Mouse (Mus musculus) limb, embryonic 14.5 days (tissue): ENCODE measurements around the gene Chn1. TPM values are rescaled to one million over a fixed set of nuclear protein-coding genes. Genes with fewer than 3 reads are reported as not detected.

Source experiments
- ATAC-seq: fragments of 200-750 bp; cut with Nextera tagmentation; 2 replicates; pipeline ENCODE4 v1.8.0; 2017; ENCODE audit warnings: low read depth, moderate number of reproducible peaks, moderate TSS enrichment; ENCODE audit not compliant: low FRiP score
- DNase-seq: peaks from one replicate; pipeline ENCODE4 v3.0.0-alpha.2; 2015; ENCODE audit warnings: low spot score
- H3K27ac ChIP-seq: fragments of 300-500 bp; sonication (generic); replicated peaks from 2 replicates; pipeline ENCODE4 v1.5.1; 2014; ENCODE audit warnings: low read depth, mild to moderate bottlenecking, low read length, moderate library complexity, mixed read lengths
- H3K27me3 ChIP-seq: fragments of 300-500 bp; sonication (generic); 2 replicates; pipeline ENCODE4 v1.6.1; 2014; ENCODE audit warnings: low read length, mixed read lengths; ENCODE audit not compliant: control insufficient read depth, insufficient read depth
- H3K36me3 ChIP-seq: fragments of 300-500 bp; sonication (generic); 2 replicates; pipeline ENCODE4 v1.6.1; 2014; ENCODE audit warnings: mild to moderate bottlenecking, low read length, moderate library complexity, mixed read lengths; ENCODE audit not compliant: control insufficient read depth, insufficient read depth
- H3K4me1 ChIP-seq: fragments of 300-500 bp; sonication (generic); 2 replicates; pipeline ENCODE4 v1.6.1; 2014; ENCODE audit warnings: antibody characterized with exemption, low read length, mixed read lengths; ENCODE audit not compliant: control insufficient read depth, insufficient read depth
- H3K4me2 ChIP-seq: fragments of 300-500 bp; sonication (generic); replicated peaks from 2 replicates; pipeline ENCODE4 v1.6.1; 2014; ENCODE audit warnings: low read depth, mild to moderate bottlenecking, low read length, moderate library complexity; ENCODE audit not compliant: severe bottlenecking
- H3K4me3 ChIP-seq: fragments of 300-500 bp; sonication (generic); replicated peaks from 2 replicates; pipeline ENCODE4 v1.5.1; 2014; ENCODE audit warnings: low read length
- H3K9ac ChIP-seq: fragments of 300-500 bp; sonication (generic); 2 replicates; pipeline ENCODE4 v1.6.1; 2014; ENCODE audit warnings: mild to moderate bottlenecking, low read depth, low read length, moderate library complexity; ENCODE audit not compliant: severe bottlenecking
- H3K9me3 ChIP-seq: fragments of 300-500 bp; sonication (generic); 2 replicates; pipeline ENCODE4 v1.6.1; 2016; ENCODE audit warnings: low read length; ENCODE audit not compliant: control insufficient read depth
- POLR2A ChIP-seq: fragments of 200-500 bp; IDR thresholded peaks from 2 replicates; pipeline ENCODE4 v1.8.0; 2012; ENCODE audit warnings: inconsistent platforms, mild to moderate bottlenecking, moderate library complexity, borderline replicate concordance; ENCODE audit not compliant: insufficient read depth, insufficient read length; ENCODE audit errors: extremely low read depth
- WGBS: fragments of 180-500 bp; shearing (Covaris S2); extraction: QIAGEN DNeasy Blood & Tissue Kit; methylation state at CpG from one replicate; pipeline ENCODE4 v1.1.7; 2014; 5-methylcytosine and 5-hydroxymethylcytosine counted together
- polyA plus RNA-seq, 2 experiments: library from polyadenylated mRNA; depleted of rRNA in 1 of 2; stranded (reverse) in 1 of 2; unstranded in 1 of 2; fragments of >200 nt; fragmentation: Nextera tagmentation in 1 of 2; extraction: Ambion mirVana in 1 of 2; gene quantifications; 2 replicates each; pipeline versions ENCODE4 v1.2.1 to v1.2.3; 2012 to 2014

Chn1 gene
- polyA plus RNA-seq, 2 experiments, result 29.3 to 47.8 TPM

GRCm38 (mm10) chr2:73636387-73636786 is 138.8 kb downstream of the Chn1 start:
- Histone ChIP-seq H3K27ac (no peak overlapping the region), H3K4me2 (no peak overlapping the region), H3K9me3 (no peaks in the 10 kb centered on the region), H3K4me1 (no peaks in the 10 kb centered on the region), H3K9ac (no peak overlapping the region), H3K27me3 (no peaks in the 10 kb centered on the region), H3K4me3 (no peak overlapping the region), H3K36me3 (no peaks in the 10 kb centered on the region)
- TF ChIP-seq POLR2A, result no peak
- DNase-seq (no peak), ATAC-seq (no peak)
- WGBS, result 80% methylated on average over 3 of the region's 3 CpGs

- Histone ChIP-seq H3K9me3 (0 out of 2 replicates have a peak, but pooled peaks cover 4% of the 10 kb centered on the region), H3K9ac (no peak overlapping the region), H3K4me3 (no peak overlapping the region), H3K4me2 (no peak overlapping the region), H3K36me3 (peaks cover 5% of the 10 kb centered on the region; the same call in 1 of the 2 replicates), H3K4me1 (no peaks in the 10 kb centered on the region), H3K27me3 (no peaks in the 10 kb centered on the region), H3K27ac (no peak overlapping the region)
- DNase-seq, result no peak
- 96% methylated on average over 7 of the region's 7 CpGs for WGBS
- no peak for TF ChIP-seq POLR2A
- no peak for ATAC-seq
Observed at GRCm38 (mm10) chr2:73631816-73632215, 143.3 kb downstream of the Chn1 start.

- TF ChIP-seq POLR2A, result no peak
- H3K9ac ChIP-seq, result no peak overlapping the region
- no peaks in the 10 kb centered on the region for H3K27me3 ChIP-seq
- H3K4me1 ChIP-seq, result 0 out of 2 replicates have a peak, but pooled peaks cover 7% of the 10 kb centered on the region
- H3K36me3 ChIP-seq, result peaks cover 8% of the 10 kb centered on the region
- ATAC-seq (no peak), DNase-seq (no peak)
- 42% methylated on average over 4 of the region's 4 CpGs for WGBS
- no peak overlapping the region for H3K27ac ChIP-seq
- H3K4me3 ChIP-seq, result no peak overlapping the region
- no peak overlapping the region for H3K4me2 ChIP-seq
- H3K9me3 ChIP-seq, result no peaks in the 10 kb centered on the region
Observed at GRCm38 (mm10) chr2:73618486-73619052, 156.6 kb downstream of the Chn1 start.

GRCm38 (mm10) chr2:73616434-73617057 is 158.6 kb downstream of the Chn1 start:
- Histone ChIP-seq H3K27ac (no peak overlapping the region), H3K9me3 (no peaks in the 10 kb centered on the region)
- 81% methylated on average over 17 of the region's 17 CpGs for WGBS

GRCm38 (mm10) chr2:73615456-73615855 is 159.7 kb downstream of the Chn1 start:
- DNase-seq, result no peak
- Histone ChIP-seq H3K9ac (no peak overlapping the region), H3K4me3 (no peak overlapping the region), H3K27ac (no peak overlapping the region), H3K9me3 (no peaks in the 10 kb centered on the region), H3K36me3 (peaks cover 2% of the 10 kb centered on the region; the same call in 1 of the 2 replicates), H3K4me2 (no peak overlapping the region), H3K4me1 (0 out of 2 replicates have a peak, but pooled peaks cover 7% of the 10 kb centered on the region), H3K27me3 (no peaks in the 10 kb centered on the region)
- no peak for TF ChIP-seq POLR2A
- WGBS, result 83% methylated on average over 5 of the region's 5 CpGs
- no peak for ATAC-seq

More at GRCm38 (mm10) chr2:73616434-73617057, 158.6 kb downstream of the Chn1 start:
- no peak for DNase-seq
- H3K36me3 ChIP-seq, result 0 out of 2 replicates have a peak, but pooled peaks cover 1% of the 10 kb centered on the region
- no peak for ATAC-seq
- no peak overlapping the region for H3K9ac ChIP-seq
- H3K27me3 ChIP-seq, result no peaks in the 10 kb centered on the region
- H3K4me2 ChIP-seq, result no peak overlapping the region
- TF ChIP-seq POLR2A, result no peak
- H3K4me1 ChIP-seq, result 0 out of 2 replicates have a peak, but pooled peaks cover 7% of the 10 kb centered on the region
- H3K4me3 ChIP-seq, result no peak overlapping the region
